Mouse (Mus musculus): Measurements from ENCODE around the gene Mbd5.

Gene Mbd5
- long read RNA-seq, experiment 1, partial matches to known transcripts, result 1 of 4 reads
- long read RNA-seq, experiment 1, other reads (novel, unspliced or antisense), result 2 of 4 reads
- long read RNA-seq, experiment 2, partial matches to known transcripts, result 2 of 5 reads
- long read RNA-seq, experiment 2, other reads (novel, unspliced or antisense), result 3 of 5 reads

GRCm38 (mm10) chr2:48948841-48949584, at the start of gene Mbd5:
Mbd5 (plus strand) TSS chr2:48949508.
- intact Hi-C loops (cut with DNase I), result no loop called here

- intact Hi-C loops (cut with DNase I), result loop anchor here (2.0 to 10.0 kb wide), 2 partner anchors 404 to 826 kb away; no protein-coding TSS in a partner anchor
These were observed 40.4 kb upstream of the Mbd5 start for GRCm38 (mm10) chr2:48908866-48909265.

GRCm38 (mm10) chr2:48914185-48914584, 35.1 kb upstream of the Mbd5 start:
- intact Hi-C loops (cut with DNase I), result no loop called here

- intact Hi-C loops (cut with DNase I), result no loop called here
These were observed 33.5 kb upstream of the Mbd5 start for GRCm38 (mm10) chr2:48915832-48916231.

GRCm38 (mm10) chr2:48935058-48935457, 14.2 kb upstream of the Mbd5 start:
- intact Hi-C loops (cut with DNase I), result loop anchor here (10.0 kb wide), 1 partner anchor 800 kb away; no protein-coding TSS in a partner anchor

GRCm38 (mm10) chr2:48947761-48948160, 1.5 kb upstream of the Mbd5 start:
- intact Hi-C loops (cut with DNase I), result no loop called here

GRCm38 (mm10) chr2:48949743-48950251, 489 bp downstream of the Mbd5 start:
- intact Hi-C loops (cut with DNase I), result no loop called here

GRCm38 (mm10) chr2:48950252-48950315, 776 bp downstream of the Mbd5 start, which contains the start of gene Orc4:
Orc4 (minus strand) TSS chr2:48950277.
- intact Hi-C loops (cut with DNase I), result no loop called here

GRCm38 (mm10) chr2:48950316-48950880, 1.1 kb downstream of the Mbd5 start:
- intact Hi-C loops (cut with DNase I), result no loop called here

- intact Hi-C loops (cut with DNase I), result no loop called here
These were observed 7.3 kb downstream of the Mbd5 start for GRCm38 (mm10) chr2:48956591-48956990.

- intact Hi-C loops (cut with DNase I), result no loop called here
These were observed 29.6 kb downstream of the Mbd5 start for GRCm38 (mm10) chr2:48978920-48979319.

GRCm38 (mm10) chr2:48990322-48990721, 41.0 kb downstream of the Mbd5 start:
- intact Hi-C loops (cut with DNase I), result no loop called here

- intact Hi-C loops (cut with DNase I), result no loop called here
These were observed 91.2 kb downstream of the Mbd5 start for GRCm38 (mm10) chr2:49040481-49040880.

- intact Hi-C loops (cut with DNase I), result no loop called here
These were observed 100.7 kb downstream of the Mbd5 start for GRCm38 (mm10) chr2:49050030-49050429.

GRCm38 (mm10) chr2:49067886-49068285, 118.6 kb downstream of the Mbd5 start:
- intact Hi-C loops (cut with DNase I), result no loop called here

GRCm38 (mm10) chr2:49084966-49085365, 135.7 kb downstream of the Mbd5 start:
- intact Hi-C loops (cut with DNase I), result no loop called here

- intact Hi-C loops (cut with DNase I), result no loop called here
These were observed 141.5 kb downstream of the Mbd5 start for GRCm38 (mm10) chr2:49090771-49091170.

- intact Hi-C loops (cut with DNase I), result no loop called here
These were observed 147.5 kb downstream of the Mbd5 start for GRCm38 (mm10) chr2:49096765-49097164.

GRCm38 (mm10) chr2:49108906-49109305, 159.6 kb downstream of the Mbd5 start:
- intact Hi-C loops (cut with DNase I), result no loop called here

GRCm38 (mm10) chr2:49119875-49120274, 170.6 kb downstream of the Mbd5 start:
- intact Hi-C loops (cut with DNase I), result no loop called here

- intact Hi-C loops (cut with DNase I), result no loop called here
These were observed 172.3 kb downstream of the Mbd5 start for GRCm38 (mm10) chr2:49121603-49122002.

GRCm38 (mm10) chr2:49142186-49142585, 192.9 kb downstream of the Mbd5 start:
- intact Hi-C loops (cut with DNase I), result no loop called here

- intact Hi-C loops (cut with DNase I), result no loop called here
These were observed 204.3 kb downstream of the Mbd5 start for GRCm38 (mm10) chr2:49153649-49154048.

Measured in adrenal gland (tissue).